Mouse (Mus musculus): ENCODE results near the gene Eri3. TPM values are rescaled to one million over a fixed set of nuclear protein-coding genes. Genes with fewer than 3 reads are reported as not detected.

Gene Eri3
- total RNA-seq, 2 experiments from 2014 or later: 81.4 to 92.0 TPM

DNA sequence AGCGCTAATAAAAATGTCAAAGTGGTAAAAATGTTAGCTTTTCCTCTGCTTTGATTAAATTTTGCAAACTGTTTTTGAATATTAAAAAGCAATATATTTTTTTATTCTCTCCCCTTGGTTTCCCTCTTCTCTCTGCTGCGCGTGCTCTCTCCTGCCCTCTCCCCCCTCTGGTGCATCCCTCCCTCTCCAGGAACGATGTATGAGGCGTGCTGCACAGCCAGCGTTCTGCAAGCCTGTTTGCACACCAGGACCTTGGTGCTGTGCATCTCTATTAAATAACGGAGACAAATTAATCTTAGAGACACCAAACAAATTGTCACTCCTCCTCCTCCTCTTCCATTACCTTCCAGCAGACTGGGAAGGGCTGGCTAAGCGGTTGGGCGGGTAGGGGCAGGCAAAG lies 31.5 kb downstream of the Eri3 start:
- DNase-seq: no peak

DNA sequence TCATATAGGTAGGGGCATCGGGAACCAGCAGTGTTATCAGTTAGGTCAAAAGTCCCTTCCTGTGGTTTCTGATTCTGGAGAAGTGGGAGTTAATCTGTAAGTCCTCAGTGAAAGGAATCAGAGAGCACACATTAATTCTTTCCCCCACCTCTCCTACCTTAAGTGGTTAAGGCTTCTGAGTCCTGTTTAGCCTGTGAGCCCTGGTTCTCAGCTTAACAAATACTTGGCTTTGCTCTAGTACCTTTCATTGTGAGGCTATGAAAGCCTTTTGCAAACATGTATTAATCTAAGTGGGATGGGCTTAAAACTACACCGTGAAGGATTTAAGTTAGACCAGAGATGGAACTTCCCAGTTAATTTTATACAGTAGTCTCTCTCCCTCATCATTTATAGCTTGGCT lies 35.8 kb downstream of the Eri3 start:
- no peak for DNase-seq

DNA sequence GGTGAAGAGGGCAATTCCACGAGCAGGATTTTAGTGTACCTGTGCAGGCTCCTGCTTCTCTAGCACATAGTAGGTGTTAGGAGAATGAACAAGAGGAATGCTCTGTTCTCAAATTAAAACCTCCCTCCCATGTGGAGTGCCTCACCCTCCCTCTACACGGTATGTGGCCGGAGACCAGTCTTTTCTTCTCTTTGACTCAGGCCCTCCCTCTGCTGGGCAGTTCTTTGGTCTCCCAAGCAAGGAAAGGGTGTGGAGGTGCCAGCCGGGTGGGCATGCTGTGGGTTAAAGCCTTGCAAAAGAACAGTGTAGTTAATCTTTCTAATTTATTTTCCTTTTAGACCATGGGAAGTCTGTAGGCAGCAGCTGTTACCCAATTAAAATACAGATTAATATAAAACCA lies 37.3 kb downstream of the Eri3 start:
- peak; percentile 33 for DNase-seq

DNA sequence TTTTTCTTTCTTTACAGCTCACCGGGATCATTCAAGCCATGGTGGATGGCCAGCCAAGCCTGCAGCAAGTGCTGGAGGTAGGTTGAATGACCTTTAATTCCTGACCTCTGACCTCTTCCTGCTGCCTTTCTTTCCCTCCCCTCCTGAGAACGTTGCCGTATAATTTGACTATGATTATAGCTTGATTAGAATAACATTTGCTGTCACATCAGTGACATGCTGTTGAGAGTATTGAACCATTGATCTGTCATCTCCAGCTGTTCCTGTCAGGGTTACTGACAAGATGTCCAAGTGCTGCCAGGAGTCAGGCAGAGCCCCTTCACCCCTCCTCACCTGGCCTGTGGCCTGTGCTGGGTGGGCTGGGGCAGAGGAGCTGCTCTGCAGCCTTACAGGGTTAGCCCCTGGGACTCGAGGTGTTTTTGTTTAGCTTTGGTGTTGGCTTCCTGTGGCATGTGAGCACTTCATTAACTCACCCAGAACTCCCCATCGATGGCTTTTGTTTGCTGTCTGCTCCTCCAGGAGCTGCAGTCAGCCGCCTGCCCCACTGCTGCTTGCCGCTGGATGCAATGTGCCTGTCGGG lies 39.0 kb downstream of the Eri3 start:
- no peak for DNase-seq

DNA sequence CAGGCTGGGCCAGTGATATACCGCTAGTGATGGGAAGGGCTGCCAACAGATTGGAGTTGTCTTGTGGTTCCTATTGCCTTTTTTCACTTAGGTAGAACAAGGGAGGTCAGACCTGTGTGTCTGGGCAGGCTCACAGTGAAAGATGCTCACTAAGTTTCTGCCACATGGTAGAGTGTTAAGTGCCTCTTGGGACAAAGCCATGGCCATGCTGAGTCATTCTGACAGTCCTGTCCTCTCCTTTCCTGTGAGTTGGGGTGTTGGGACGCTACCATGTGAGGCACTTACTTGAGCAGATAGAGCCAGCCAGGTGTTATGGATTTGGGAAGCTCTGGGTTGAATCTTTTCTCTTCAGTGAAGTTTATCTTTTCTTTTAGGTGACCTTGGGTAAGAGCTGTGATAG lies 40.6 kb downstream of the Eri3 start:
- peak; percentile 64 for DNase-seq

DNA sequence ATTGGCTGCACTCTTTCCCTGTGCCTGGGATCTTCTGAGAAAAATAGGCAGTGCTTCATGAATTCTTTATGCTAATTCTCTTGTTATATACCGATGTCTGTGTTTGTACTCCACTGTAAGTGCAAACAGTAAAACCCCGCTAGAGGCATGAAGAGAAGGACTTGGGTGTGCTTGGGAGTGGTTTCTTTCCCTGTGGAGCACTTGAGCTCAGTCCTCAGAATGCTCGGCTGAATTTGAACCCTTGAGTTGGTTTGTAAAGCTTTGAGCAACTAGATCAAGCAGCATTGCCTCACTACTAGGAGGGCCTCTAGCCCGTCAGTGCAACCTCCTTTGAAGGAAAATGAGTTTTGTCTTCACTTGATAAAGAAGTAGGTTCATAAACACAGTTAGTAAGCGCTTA lies 42.0 kb downstream of the Eri3 start:
- no peak for DNase-seq

DNA sequence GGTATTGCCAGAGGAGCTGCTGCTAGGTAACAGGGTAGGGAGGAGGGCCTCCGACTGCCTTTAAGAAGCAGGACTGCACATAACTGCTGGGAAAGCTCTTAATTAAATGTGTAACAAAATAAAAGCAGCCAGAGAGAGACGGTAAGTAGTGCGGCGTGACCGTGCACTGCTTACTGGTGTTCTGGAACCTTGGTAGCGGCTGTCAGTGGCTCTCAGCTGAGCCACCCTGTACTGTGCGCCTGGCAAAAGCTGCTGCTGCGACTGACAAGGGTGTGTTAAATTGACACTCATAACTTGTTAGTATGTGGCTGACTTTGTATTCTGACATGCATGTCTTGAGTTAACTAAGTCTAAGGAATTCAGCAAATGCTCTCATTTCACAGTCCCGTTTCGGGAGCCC lies 45.1 kb downstream of the Eri3 start:
- no peak for DNase-seq

DNA sequence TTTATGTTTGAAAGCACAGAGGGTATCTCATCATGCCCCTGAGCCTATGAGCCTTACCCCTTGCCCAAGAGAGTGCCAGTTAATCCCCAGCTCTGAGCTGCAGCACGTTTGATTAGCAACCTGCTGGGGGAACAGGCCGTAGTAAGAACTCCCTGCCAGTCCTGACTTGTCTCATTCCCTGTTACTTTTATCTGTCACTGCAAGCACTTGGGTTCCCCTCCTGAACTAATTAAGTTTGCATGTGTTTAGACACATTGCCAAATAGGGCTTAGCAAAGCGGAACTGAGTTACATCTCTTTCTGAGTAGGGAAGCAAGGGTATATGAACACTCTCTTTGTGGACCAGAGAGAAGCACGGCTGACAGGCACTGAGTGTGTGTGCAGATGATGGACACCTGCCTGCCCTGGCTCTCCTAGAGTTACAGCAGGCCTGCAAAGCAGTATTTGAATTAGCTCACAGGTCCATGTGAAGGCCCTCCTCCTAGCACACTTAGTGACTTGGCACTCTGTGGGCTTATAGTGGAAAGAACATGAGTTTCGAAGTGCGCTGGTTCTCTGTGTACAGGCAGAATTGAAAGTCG lies 49.9 kb downstream of the Eri3 start:
- DNase-seq: no peak

DNA sequence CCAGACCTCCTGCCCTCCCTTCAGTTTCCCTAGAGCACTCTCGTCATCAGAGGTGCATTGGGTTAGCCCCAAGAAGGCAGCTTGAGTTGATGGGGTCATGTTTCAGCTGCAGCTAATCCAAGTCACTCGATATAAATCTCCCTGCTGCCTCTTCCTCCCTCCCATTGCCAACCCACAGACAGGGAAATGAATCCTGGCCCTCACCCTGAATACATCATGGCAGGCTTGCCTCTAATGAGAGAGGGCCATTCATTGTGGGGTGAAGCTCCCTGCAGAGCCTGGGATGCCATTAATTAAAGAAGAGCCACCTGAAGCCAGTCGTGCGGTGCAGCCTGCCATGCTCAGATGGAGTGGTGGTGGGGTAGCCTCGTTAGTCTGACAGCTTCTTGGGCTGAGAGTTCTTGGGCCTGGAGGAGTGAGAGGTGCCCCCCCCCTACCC lies 51.2 kb downstream of the Eri3 start:
- no peak for DNase-seq

DNA sequence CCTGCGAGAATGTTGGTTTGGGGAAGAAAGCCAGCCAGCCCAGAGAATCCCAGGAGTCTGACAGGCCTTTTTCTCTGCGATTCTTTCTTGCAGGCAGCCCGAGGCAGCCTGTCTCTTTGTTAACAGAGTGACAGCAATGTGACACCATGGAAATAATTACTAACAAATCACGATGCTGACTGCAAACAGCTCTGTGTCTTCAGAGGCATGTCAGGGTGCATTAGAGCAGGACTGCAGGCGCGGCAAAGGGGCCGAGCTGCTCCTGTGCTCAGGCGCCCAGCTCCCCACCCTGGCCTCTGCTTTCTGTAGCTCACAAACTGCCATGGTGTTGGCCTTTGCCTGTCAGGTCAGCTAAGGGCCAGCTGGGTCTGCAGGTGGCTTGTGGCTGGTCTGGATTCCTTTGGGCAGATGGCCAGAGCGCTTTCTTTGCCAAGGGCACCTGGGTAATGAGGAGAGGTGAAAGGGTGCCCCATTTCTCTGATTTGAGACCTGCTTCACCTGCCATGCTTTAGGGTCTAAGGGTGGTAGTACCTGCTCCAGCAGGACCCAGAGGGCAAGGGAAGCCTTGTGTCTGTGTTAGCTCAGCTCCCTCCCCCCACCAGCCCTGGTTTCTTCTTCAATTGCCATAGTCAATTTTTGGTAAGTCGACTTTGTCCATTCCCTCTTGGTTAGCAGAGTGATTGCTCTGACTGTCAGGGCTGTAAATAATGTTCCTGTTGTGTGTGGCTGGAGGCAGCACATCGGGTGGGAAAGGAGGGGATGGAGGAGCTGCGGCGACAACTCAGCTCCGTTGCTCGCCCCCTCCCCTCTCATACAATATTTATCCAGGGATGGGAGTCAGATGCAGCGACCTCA lies 55.2 kb downstream of the Eri3 start:
- no peak for DNase-seq

DNA sequence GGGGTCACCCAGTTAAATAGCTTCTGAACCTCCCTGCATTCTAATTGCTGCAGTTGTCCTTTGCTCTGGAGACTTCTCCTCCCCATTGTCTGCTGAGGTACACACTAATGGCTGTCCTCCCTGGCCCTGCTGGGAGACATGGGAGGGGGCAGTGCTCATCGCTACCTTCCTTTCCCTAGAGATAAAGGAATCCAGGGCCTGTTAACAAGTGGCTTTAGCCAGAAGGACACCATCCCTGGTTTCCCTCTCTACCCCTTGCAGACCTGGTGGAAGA lies 55.7 kb downstream of the Eri3 start:
- DNase-seq: no peak

DNA sequence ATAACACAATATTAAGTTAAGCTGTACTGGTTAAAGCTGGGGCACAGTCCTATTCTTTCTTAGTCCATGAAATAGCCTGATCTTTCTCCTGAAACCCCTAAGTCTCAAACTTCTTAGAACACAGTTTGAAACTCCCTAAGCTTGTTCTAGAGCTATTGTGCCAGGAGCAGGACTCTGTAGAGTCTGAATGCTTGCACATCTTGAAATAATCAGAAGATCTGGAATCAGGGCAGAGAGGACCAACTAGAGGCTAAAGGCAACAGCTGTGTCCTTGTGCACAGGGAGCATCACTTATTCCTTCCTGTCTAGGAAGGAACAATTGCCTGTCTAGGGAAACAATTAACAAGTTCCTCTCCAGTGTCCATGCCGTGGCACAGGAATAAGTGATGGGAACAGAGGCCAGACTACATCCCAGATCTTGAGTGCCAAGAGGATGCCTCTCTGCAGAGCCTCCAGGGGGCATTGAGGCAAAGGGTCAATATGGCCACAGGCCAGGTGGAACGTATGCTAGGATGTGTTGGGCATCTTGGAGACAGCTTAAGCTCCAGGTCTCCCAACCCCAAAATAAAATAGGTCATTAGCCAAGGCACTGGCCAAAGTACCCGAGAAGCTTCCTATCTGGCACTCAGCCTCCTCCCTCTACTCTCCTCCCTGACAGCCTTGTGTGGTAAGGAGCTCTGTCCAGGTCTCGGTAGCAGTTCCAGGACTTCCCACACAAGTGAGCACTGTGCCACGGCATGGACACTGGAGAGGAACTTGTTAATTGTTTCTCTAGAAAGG lies 56.9 kb downstream of the Eri3 start:
- no peak for DNase-seq

DNA sequence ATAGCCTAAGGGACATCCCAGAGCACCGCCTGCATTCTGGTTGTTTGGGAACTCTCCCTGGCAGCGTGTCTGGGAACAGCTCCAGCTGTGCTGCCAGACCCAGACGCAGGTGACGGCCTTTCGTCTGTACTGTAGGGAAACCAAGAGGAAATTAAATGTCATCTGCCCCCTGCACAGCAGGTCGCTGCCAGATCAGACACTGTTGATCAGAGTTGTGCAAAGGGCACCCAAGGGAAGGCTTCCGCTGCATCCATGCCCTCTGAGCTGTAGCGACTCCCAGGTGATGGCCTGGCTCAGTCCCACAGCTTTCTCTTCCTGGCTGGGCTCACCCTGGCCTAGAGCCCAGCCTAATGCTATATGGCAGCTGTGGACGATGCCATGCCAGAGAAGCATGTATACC lies 58.1 kb downstream of the Eri3 start:
- peak; percentile 41 for DNase-seq

DNA sequence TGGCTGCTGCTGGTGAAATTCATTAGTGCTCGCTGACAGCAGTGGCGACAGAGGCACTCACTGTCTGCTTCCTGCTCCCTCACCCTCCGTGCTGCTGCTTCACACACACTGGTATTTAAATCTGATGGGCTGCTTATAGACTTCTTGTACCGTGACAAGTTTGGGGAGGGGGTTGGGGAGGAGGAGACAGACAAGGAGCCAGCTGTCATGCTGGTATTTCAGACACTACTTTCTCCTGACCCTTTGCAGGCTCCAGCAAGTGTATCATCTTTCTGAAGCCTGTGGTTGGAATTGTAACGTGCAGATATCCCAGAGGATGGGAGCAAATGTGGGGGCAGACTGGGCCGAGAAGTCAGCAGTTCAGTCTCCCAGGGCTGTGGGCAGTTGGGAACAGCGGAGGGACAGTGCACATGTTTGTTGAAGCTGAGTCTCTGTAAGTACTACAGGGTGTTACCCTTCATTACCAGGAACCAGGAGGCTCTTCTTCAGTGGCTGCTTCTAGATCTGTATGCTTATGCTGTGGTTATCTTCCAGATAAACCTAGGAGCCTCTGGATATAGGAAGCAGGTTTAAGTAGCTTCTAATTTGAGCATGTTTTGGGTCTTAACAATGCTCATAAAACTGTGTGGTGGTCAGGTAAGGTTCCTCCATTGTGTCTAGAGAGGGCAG lies 59.3 kb downstream of the Eri3 start:
- no peak for DNase-seq

DNA sequence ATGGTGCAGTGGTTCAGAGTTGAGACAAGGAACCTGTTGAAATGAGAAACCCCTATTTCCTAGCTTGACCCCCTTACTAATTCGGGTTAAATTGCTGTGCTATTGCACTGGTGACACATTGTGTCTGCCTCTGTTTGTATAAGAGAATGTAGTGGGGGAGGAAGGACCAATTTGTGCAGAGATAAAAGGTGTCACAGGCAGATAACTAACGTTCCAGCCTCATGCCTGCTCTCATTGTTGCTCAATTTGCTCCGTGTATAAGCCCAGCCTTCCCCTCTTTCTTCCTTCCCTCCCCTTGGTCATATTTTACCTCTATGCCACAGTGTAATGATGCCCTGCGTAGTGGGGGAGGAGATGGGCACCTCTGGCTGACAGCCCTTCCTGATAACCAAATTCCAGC lies 61.2 kb downstream of the Eri3 start:
- no peak for DNase-seq

DNA sequence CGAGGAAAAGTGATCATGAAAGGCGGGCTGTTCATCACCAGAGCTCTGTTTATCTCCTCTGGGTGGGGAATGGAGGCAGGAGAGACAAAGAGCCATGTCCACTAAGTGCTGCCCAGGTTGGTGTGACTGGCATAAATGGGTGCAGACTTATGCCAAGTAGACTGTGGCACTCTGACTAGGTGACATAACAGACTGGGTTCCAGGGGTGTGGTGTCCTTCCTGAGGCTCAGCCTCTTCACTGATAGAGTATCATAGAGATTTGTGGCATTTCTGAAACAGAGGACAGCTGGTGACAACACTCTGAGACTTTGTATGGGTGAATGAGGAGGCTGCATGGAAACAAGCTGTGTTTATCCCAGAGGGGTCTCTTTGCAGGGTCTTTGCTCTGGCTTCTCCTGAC lies 61.6 kb downstream of the Eri3 start:
- no peak for DNase-seq

DNA sequence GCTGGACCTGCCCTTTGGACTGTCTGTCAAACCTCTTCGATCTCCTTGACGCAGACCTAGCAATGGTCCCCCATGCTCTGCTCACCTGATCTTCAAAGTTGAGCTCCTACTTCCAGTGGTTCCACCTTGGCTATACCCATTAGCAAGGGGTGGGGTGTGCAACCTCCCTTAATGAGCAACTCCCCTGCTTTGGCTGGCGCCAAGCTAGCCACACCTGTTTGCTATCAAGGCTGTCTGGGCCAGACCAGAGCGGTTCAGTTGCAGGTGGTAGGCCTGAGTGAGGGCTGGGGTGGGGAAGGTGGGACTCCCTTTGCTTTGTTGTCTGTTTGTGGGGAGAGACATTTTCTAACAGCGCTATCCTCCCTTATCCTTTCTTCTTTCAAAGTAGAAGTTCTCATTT lies 62.5 kb downstream of the Eri3 start:
- DNase-seq: no peak

DNA sequence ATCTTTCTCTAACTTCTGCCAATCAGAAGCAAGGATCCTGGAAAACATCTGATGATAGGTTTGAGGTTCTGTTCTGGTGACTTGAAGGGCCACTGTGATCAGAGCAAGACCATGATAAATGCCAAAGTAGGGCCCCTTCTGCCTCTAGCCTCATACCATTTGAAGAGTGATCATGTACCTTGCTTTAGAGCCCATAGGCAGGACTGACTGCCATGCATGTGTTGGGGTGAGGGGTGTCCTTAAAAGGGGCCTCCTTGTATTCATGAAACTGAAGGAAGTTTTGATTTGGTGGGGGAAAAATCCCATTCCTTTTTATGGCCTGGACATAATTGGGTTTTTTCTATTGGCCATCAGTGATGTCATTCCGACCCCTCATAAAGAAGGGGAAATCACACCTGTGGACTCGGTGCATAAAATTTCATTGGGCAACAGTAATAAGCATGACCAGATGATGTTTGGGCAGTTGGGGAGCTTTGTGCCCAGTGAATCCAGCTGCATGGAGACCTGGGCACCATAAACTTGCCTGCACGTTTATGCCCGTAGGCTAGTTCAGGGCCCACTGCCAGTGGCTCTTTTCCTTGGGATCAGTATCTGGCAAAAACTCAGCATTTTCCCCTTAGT lies 63.1 kb downstream of the Eri3 start:
- no peak for DNase-seq

DNA sequence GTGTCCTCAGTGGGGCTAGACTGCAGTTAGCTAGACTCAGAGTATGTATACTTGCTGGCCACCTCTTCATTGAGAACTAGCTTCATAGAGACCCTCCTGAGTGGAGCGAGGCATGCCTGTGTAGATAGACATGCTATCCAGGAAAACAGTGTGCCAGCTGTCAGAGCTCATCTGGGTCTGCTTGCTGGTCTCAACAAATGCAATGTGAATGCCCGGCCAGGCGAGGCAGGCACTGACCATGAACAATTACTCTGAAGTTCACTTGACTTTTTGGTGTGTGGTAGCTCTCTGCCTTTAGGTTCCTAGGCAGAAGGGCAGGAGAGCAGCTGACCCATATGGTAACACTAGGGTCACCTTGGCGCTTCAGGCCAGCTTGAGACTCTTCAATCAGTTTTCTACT lies 66.4 kb downstream of the Eri3 start:
- no peak for DNase-seq

DNA sequence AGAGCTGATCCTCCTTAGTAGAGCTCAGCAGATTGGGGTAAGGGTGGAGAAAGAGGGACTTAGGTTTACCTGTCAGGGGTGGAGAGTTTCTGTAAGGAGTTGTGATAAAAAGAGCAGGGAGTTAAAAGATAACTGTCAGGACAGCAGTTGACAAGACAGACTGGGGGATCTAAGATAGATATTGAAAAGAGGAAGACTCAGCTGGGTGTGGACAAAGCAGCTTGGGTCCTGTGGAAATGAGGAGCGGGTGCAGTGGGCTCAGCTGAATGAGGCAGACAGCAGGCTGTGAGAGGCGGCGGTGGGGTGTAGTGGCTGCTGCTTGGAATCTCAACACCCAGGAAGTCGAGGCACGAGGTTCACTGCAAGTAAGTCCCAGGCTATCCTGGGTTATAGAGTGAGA lies 72.1 kb downstream of the Eri3 start:
- DNase-seq: no peak

DNA sequence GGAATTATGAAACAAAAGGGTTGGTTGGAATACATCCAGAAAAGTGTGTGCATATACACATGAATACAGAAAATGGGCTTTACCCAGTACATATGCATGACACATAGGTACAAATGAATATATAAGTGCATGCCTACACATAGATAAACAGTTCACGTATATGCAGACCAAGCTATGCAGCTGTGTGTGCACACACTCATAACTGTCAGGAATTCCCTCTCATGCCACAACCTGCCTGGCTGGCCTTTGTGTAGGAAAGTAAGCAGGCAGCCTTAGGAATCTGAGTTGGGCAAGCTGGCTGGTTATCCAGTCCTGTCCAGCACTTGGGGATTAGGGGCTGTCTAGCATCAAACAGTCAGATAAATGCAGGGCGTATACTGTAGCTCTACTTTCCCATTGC lies 72.9 kb downstream of the Eri3 start:
- no peak for DNase-seq

DNA sequence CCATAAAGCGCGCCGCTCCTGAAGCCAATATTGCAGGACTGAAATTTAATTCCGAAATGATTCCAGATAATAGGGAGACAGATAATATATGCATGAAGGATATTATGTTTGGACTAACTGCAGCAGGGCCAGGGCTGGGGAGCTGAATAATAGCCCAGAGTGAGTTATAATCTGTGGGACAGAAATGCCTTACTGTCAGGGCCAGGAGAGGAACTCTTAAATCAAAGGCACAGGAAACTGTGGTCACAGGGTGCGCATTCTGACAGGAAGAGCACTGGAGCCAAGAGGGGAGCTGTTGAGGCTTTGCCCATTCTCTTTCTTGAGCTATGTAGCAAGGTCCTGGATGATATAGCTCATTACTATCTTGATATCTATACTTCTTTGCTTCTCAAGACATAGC lies 74.5 kb downstream of the Eri3 start:
- no peak for DNase-seq

DNA sequence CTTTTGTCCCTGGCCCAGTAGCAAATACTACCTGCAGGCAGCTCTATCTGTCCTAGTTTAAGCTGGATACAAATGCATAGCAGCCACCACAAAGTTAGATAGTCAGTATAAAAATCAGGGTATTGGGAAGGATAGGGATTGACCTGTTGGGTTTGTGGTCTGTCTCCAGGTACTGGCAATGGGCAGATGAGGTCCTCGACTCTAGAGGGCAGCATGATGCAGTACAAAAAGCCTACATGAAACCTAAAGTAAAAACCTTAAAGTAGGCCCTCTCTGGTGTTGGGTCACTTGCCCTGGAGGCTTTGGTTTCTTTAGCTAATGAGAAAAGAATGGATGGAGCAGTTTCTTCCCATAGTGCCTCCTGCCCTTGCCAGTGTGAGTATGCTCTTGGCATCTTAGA lies 78.3 kb downstream of the Eri3 start:
- DNase-seq: no peak

Data from heart, postnatal 4 days (tissue).